Mouse (Mus musculus): ENCODE measurements around the gene Bmp4. TPM values are rescaled to one million over a fixed set of nuclear protein-coding genes. Genes with fewer than 3 reads are reported as not detected.

Bmp4 gene
- total RNA-seq, 1 experiment from 2014 or later, result 0.74 TPM

- ATAC-seq (replicated peaks in 1 of 2; ENCODE audit: insufficient read depth in 1 of 2, low FRiP score in 2 of 2, low TSS enrichment in 1 of 2, low read depth in 1 of 2, poor library complexity in 2 of 2, severe bottlenecking in 2 of 2), result peak in 1 of 2 experiments; percentile 42; a peak in 1 of 4 replicates
Measured at GRCm38 (mm10) chr14:46388636-46389035, 1.8 kb downstream of the Bmp4 start.

- no peak for ATAC-seq (replicated peaks in 1 of 2; ENCODE audit: insufficient read depth in 1 of 2, low FRiP score in 2 of 2, low TSS enrichment in 1 of 2, low read depth in 1 of 2, poor library complexity in 2 of 2, severe bottlenecking in 2 of 2)
Measured at GRCm38 (mm10) chr14:46387821-46388481, 2.5 kb downstream of the Bmp4 start.

- peak; percentile 44 to 63; a peak in 3 of 4 replicates for ATAC-seq (replicated peaks in 1 of 2; ENCODE audit: insufficient read depth in 1 of 2, low FRiP score in 2 of 2, low TSS enrichment in 1 of 2, low read depth in 1 of 2, poor library complexity in 2 of 2, severe bottlenecking in 2 of 2)
Measured at GRCm38 (mm10) chr14:46387357-46387671, 3.2 kb downstream of the Bmp4 start.

- no peak for ATAC-seq (replicated peaks in 1 of 2; ENCODE audit: insufficient read depth in 1 of 2, low FRiP score in 2 of 2, low TSS enrichment in 1 of 2, low read depth in 1 of 2, poor library complexity in 2 of 2, severe bottlenecking in 2 of 2)
Measured at GRCm38 (mm10) chr14:46386478-46387356, 3.8 kb downstream of the Bmp4 start.

- no peak for ATAC-seq (replicated peaks in 1 of 2; ENCODE audit: insufficient read depth in 1 of 2, low FRiP score in 2 of 2, low TSS enrichment in 1 of 2, low read depth in 1 of 2, poor library complexity in 2 of 2, severe bottlenecking in 2 of 2)
Measured at GRCm38 (mm10) chr14:46385701-46386477, 4.6 kb downstream of the Bmp4 start.

- no peak for ATAC-seq (replicated peaks in 1 of 2; ENCODE audit: insufficient read depth in 1 of 2, low FRiP score in 2 of 2, low TSS enrichment in 1 of 2, low read depth in 1 of 2, poor library complexity in 2 of 2, severe bottlenecking in 2 of 2)
Measured at GRCm38 (mm10) chr14:46384946-46385691, 5.3 kb downstream of the Bmp4 start.

GRCm38 (mm10) chr14:46381457-46381856 lies 9.0 kb downstream of the Bmp4 start:
- ATAC-seq (replicated peaks in 1 of 2; ENCODE audit: insufficient read depth in 1 of 2, low FRiP score in 2 of 2, low TSS enrichment in 1 of 2, low read depth in 1 of 2, poor library complexity in 2 of 2, severe bottlenecking in 2 of 2), result no peak

GRCm38 (mm10) chr14:46380286-46380721 lies 10.2 kb downstream of the Bmp4 start:
- ATAC-seq (replicated peaks in 1 of 2; ENCODE audit: insufficient read depth in 1 of 2, low FRiP score in 2 of 2, low TSS enrichment in 1 of 2, low read depth in 1 of 2, poor library complexity in 2 of 2, severe bottlenecking in 2 of 2), result peak; percentile 42 to 58; a peak in 2 of 4 replicates

GRCm38 (mm10) chr14:46379285-46379684 lies 11.2 kb downstream of the Bmp4 start, which contains the start of gene Gm15217:
Gene Gm15217, plus strand, starts transcription at chr14:46379414.
- no peak for ATAC-seq (replicated peaks in 1 of 2; ENCODE audit: insufficient read depth in 1 of 2, low FRiP score in 2 of 2, low TSS enrichment in 1 of 2, low read depth in 1 of 2, poor library complexity in 2 of 2, severe bottlenecking in 2 of 2)

- peak in 1 of 2 experiments; percentile 48; a peak in 1 of 4 replicates for ATAC-seq (replicated peaks in 1 of 2; ENCODE audit: insufficient read depth in 1 of 2, low FRiP score in 2 of 2, low TSS enrichment in 1 of 2, low read depth in 1 of 2, poor library complexity in 2 of 2, severe bottlenecking in 2 of 2)
Measured at GRCm38 (mm10) chr14:46375796-46376195, 14.7 kb downstream of the Bmp4 start.

GRCm38 (mm10) chr14:46372452-46372851 lies 18.0 kb downstream of the Bmp4 start:
- ATAC-seq (replicated peaks in 1 of 2; ENCODE audit: insufficient read depth in 1 of 2, low FRiP score in 2 of 2, low TSS enrichment in 1 of 2, low read depth in 1 of 2, poor library complexity in 2 of 2, severe bottlenecking in 2 of 2), result no peak

GRCm38 (mm10) chr14:46363209-46363608 lies 27.3 kb downstream of the Bmp4 start:
- no peak for ATAC-seq (replicated peaks in 1 of 2; ENCODE audit: insufficient read depth in 1 of 2, low FRiP score in 2 of 2, low TSS enrichment in 1 of 2, low read depth in 1 of 2, poor library complexity in 2 of 2, severe bottlenecking in 2 of 2)

- ATAC-seq (replicated peaks in 1 of 2; ENCODE audit: insufficient read depth in 1 of 2, low FRiP score in 2 of 2, low TSS enrichment in 1 of 2, low read depth in 1 of 2, poor library complexity in 2 of 2, severe bottlenecking in 2 of 2), result no peak
Measured at GRCm38 (mm10) chr14:46357696-46358095, 32.8 kb downstream of the Bmp4 start.

GRCm38 (mm10) chr14:46357286-46357685 lies 33.2 kb downstream of the Bmp4 start:
- no peak for ATAC-seq (replicated peaks in 1 of 2; ENCODE audit: insufficient read depth in 1 of 2, low FRiP score in 2 of 2, low TSS enrichment in 1 of 2, low read depth in 1 of 2, poor library complexity in 2 of 2, severe bottlenecking in 2 of 2)

- ATAC-seq (replicated peaks in 1 of 2; ENCODE audit: insufficient read depth in 1 of 2, low FRiP score in 2 of 2, low TSS enrichment in 1 of 2, low read depth in 1 of 2, poor library complexity in 2 of 2, severe bottlenecking in 2 of 2), result no peak
Measured at GRCm38 (mm10) chr14:46344750-46345149, 45.7 kb downstream of the Bmp4 start.

- ATAC-seq (replicated peaks in 1 of 2; ENCODE audit: insufficient read depth in 1 of 2, low FRiP score in 2 of 2, low TSS enrichment in 1 of 2, low read depth in 1 of 2, poor library complexity in 2 of 2, severe bottlenecking in 2 of 2), result no peak
Measured at GRCm38 (mm10) chr14:46338801-46339200, 51.7 kb downstream of the Bmp4 start.
